Mouse (Mus musculus): ENCODE measurements around the gene D930007J09Rik. TPM values are rescaled to one million over a fixed set of nuclear protein-coding genes. Genes with fewer than 3 reads are reported as not detected.

The D930007J09Rik gene
- total RNA-seq, 1 experiment from 2014 or later = not detected

GRCm38 (mm10) chr13:32819926-32820325, 17.3 kb upstream of the D930007J09Rik start:
- no peak for DNase-seq

DNA sequence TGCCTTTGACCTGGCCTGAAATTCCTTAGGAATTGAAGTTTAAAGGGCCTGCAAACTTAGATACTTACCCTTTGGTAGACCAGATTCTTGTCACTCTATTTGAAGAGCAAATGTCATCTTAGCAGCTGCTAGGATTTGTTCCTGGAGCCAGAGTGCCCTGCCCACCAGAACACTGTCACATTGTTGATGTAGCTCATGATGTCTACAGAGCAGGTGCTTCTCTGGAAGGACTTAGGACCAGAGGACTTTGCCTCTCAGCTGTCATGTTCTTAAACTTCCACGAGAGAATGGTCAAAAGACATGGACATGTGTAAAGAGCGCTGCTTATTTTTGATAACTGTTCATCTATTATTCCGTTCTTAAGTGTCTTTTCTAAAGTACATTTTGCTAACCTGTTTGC, 16.6 kb upstream of the D930007J09Rik start:
- DNase-seq = no peak

GRCm38 (mm10) chr13:32807624-32808023, 5.0 kb upstream of the D930007J09Rik start:
- DNase-seq = no peak

DNA sequence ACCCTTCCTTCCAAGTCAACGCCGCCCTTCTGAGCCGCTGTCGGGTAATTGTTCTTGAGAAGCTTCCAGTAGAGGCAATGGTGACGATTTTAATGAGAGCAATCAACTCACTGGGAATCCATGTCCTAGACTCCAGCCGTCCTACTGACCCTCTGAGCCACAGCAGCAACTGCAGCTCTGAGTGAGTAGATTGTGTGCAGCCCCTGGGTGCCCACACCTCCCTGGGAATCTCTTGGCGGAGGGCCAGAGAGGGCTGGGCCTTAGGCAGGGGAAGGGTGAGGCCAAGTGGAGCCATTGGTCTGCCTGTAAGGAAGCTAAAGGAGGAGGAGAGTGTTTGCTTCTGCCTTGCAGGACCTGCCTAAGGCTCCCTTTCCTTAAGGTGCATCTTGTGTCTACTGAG, 4.2 kb upstream of the D930007J09Rik start:
- DNase-seq = peak; percentile 28

- no peak for DNase-seq
Observed at GRCm38 (mm10) chr13:32803701-32804345, 1.2 kb upstream of the D930007J09Rik start.

GRCm38 (mm10) chr13:32801693-32802221, 892 bp downstream of the D930007J09Rik start, which contains the start of gene Wrnip1:
Gene Wrnip1 (plus strand): TSS chr13:32802038.
- DNase-seq = peak; percentile 98

DNA sequence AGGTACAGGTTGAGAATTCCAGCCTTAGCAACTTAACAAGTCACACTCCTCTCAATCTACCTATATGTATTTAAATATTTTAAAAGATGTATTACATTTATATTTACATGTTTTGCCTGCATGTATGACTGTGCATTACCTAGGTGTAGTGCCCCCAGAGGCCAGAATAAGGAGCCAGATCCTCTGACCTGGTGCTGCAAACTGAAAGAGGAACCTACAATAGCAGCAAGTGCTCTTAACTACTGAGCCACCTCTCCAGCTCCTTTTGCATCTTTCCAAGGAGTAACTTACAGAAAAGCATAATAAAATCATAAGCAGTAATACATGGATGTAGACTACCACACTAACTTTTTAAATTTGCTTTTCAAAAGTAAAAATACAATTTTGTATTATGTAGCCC, 1.8 kb downstream of the D930007J09Rik start:
- DNase-seq = peak; percentile 21

DNA sequence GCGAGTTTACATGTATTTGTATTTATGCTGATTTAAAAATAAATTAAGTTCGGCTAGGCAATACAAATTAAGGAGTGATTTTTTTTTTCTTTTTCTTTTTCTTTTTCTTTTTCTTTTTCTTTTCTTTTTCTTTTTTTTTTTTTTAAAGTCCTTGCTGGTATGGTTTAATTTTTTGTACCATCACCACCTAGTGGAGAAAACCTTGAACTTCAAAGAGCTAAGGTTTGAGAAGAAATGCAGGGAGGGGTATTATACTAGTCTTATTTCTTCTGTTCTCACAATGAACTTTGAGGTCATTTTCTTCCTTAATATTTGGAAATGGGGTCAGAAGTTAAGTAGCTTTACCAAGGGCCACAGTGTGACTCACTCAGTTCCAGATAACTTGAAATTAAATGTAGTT, 3.5 kb downstream of the D930007J09Rik start:
- DNase-seq = no peak

DNA sequence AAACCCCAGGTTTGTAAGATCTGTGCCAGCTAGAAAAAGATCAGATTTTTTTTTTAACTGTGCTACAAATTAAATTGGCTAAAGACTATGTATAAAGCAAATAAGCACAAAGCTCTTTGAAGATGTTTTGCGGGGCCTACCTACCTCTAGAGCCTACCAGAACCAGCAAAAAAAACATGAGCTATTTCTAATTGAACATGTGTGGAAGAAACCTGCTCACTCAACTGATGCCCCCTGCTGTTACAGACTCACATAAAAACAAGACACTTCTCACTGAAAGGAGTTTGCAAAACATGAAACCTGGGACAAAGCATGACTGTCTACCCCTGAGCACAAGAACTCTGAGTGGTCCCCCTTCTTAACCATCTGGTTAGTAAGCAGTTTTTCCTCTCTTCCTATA, 5.6 kb downstream of the D930007J09Rik start:
- DNase-seq = no peak

DNA sequence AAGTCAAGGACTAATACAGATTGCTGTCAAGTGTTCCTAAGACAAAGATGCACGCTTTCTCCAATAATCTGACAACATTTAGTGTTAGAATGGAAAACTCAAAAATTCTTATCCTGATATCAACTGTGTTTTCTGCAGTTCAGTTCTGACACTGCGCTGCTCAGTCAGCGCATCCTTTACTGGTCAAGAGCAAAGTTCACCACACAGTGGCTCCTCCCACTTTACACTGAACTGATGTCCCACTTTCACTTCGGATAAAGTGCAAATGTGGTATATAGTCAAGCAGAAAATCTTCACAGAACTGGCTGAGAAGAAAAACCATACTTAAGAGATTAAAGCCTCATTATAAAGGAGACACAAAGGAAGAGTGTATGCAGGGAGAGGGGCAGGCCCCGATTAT, 7.5 kb downstream of the D930007J09Rik start:
- no peak for DNase-seq

GRCm38 (mm10) chr13:32794619-32795018, 8.0 kb downstream of the D930007J09Rik start:
- DNase-seq = peak; percentile 28

DNA sequence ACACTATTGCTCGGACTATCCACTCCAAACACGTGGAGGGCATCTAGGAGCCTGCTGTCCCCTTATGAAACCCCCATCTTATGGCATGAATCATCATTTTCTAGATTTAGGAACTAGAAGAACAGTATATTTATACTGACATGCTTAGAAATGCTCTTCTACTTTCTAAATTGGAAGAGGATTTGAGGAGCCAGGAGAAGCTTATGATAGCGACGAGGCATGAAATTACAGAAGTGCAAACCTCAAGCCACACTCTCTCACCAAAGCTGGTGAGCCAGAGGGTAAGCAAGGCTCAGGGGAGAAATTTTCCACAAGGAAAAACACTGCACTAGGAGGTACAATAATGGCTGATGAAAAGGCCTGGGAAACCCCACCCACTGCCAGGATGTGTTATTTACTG, 12.9 kb downstream of the D930007J09Rik start:
- DNase-seq = no peak

GRCm38 (mm10) chr13:32787584-32787983, 15.1 kb downstream of the D930007J09Rik start:
- DNase-seq = no peak

- DNase-seq = no peak
Observed at GRCm38 (mm10) chr13:32783816-32784215, 18.8 kb downstream of the D930007J09Rik start, which contains the start of gene Mylk4. Gene Mylk4 (minus strand): TSS chr13:32783954.

- no peak for DNase-seq
Observed at GRCm38 (mm10) chr13:32783055-32783454, 19.6 kb downstream of the D930007J09Rik start.

- no peak for DNase-seq
Observed at GRCm38 (mm10) chr13:32778861-32779260, 23.8 kb downstream of the D930007J09Rik start.

DNA sequence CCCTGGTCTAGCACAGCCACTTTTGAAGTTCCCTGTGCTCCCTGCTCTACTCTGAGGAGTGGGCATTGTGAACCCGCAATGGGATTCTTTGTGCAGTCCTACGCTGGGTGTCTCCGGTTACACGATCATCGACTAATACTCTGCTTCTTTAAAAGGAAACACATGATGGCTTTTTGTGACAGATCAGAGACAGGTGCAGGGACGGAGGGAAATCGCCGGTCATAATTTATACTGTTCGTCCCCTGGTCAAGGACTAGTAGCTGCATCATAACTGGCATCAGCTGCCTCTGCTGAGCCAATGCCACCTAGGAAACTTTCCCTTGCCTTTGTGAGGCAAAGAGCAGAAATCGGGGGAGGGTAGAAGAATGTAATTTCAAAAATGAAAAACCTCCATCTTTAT, 26.3 kb downstream of the D930007J09Rik start:
- peak; percentile 34 for DNase-seq

- DNase-seq = peak; percentile 74
Observed at GRCm38 (mm10) chr13:32775889-32776288, 26.8 kb downstream of the D930007J09Rik start.

DNA sequence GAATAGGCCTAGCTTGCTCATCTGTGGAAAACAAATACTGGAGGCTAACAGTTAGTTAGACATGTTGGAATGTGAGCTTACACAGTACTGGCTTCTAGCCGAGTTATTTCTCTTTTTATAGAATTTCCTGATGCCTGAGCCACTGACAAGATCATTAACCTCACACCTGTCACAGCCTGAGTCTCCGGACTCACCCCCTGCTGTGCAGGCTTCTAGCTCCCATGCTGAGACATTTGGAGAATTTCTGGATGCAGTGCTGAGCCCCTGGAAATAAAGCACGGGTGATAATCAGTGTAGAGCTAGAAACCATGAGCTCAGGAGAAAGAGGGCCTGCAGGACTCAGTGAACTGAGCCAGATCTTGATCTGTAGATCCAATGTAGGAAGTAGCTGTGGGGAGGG, 32.7 kb downstream of the D930007J09Rik start:
- DNase-seq = no peak

DNA sequence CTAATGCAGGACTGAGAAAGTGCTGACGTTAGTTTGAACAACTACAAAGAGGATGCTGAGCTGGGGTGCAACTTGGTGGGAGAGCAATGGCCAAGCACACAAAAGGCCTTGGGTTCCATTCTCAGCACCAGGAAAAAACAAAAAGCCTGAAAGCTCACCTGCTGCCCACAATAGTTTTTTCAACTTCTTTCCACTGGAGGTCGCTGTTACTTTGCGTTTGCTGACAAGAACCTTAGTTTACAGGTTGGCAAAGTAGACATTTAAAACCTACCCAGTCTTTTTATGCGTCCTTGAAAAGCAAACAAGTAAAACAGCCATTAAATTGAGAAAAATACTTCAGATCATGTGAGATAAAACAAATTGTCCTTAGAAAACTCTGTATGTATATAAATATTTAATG, 34.5 kb downstream of the D930007J09Rik start:
- peak; percentile 62 for DNase-seq

GRCm38 (mm10) chr13:32764448-32764847, 38.2 kb downstream of the D930007J09Rik start:
- DNase-seq = no peak

DNA sequence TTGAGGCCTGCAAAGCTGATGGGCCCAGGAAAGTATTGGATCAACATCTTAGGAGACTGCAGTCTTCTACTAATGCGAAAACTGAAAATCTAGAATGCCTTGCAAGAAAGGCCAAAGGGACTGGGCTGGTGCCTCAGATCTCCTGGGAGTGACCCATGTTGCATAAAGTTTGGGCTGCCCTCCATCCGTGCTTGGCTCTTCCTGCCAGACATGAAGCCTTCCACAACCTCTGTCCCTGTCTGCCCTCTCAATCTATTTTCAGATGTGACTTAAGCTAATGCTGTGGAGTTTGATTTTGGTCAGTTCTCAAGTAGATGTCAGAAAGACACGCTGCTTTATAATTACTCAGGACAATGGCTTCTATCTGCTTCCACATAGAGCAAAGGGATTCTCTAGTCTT, 39.5 kb downstream of the D930007J09Rik start:
- peak; percentile 50 for DNase-seq

DNA sequence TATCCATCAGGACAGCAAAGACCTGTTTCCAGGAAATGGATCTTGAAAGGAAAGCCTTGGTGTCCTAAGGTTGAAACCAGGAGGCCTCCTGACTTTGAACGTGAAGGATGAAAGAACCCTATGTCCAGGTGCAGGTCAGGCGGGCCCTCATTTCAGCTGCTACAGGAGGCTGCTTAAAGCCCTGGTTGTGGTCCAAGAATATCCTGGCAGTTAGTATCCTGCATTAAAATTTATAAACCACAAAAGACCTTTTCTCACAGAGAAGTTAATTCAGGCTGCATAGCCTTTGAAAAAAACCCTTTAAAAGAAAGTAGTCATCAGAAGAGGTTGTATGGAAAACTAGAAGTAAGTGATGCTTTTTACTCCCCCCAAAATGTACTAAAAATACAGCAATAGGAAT, 41.9 kb downstream of the D930007J09Rik start:
- no peak for DNase-seq

DNA sequence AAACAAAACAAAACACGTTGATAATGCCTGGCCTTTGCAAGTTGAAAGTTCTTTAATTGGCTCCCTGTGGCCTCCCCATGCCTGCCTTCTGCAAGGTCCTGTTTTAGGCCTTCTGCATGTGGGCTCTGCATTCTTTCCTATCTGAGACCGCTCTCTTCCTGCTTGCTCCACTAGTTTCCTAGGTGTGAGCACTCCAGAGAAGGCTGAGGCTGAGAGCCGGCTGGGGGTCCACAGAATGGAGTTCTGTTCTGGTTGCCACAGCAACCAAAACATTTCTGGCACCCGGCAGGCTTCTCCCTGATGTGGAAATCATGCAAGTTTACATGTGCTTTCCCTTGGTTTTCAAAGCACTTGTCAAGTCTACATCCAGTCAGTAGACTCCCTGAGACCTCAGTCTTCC, 43.6 kb downstream of the D930007J09Rik start:
- DNase-seq = no peak

Measured in adrenal gland, postnatal 14 days (tissue).